Mouse (Mus musculus) B cell, adult 2 months (primary cell): ENCODE measurements around the gene Zfp941.
A peak's percentile ranks its signal among the peaks of the same experiment; 100 is the strongest.

ENCODE experiments used
- DNase-seq, 2 experiments: peaks; one replicate each; pipeline ENCODE4 v3.0.0; 2022

Gene Zfp941

GRCm38 (mm10) chr7:140839556-140839955 lies 17.6 kb upstream of the Zfp941 start:
- DNase-seq: no peak

DNA sequence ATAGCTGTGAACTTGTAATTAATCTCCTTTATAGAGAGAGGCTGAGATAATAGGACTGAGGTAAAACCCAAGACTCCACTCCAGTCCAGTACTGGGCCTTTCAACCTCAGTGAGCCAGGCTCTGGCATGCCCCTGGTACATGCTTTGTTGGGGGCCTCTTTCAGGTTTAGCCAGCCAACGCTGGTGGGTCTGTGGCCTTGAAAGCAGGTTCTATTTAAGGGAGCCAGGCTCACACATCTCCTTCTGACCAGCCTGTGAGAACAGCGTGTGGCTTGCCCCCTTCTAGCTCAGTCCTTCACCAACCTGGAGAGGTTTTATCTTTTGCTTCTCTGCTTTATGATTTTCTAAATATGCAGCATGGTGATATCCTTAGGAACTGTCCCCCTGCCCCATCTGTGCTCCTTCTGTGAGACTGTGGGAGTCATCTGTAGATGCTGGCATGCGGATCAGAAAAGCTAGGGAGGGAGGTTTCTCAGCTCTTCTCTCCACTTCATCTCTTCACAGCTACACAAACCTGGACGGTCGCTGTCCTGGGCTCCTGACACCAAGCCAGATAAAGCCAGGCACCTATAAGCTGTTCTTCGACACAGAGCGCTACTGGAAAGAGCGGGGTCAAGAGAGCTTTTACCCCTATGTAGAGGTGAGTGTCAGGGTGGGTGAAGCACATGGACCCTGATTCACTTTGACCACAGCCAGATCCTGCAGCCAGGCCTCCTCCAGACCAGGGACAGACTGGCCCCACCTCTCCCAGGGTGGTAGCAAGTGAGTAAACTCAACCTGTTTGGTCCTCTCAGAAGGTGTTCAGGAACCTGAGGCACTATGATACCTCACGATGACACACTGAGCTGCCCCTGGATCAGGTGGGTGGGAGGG lies 14.5 kb upstream of the Zfp941 start:
- DNase-seq: no peak

GRCm38 (mm10) chr7:140835758-140836087 lies 13.7 kb upstream of the Zfp941 start:
- no peak for DNase-seq

DNA sequence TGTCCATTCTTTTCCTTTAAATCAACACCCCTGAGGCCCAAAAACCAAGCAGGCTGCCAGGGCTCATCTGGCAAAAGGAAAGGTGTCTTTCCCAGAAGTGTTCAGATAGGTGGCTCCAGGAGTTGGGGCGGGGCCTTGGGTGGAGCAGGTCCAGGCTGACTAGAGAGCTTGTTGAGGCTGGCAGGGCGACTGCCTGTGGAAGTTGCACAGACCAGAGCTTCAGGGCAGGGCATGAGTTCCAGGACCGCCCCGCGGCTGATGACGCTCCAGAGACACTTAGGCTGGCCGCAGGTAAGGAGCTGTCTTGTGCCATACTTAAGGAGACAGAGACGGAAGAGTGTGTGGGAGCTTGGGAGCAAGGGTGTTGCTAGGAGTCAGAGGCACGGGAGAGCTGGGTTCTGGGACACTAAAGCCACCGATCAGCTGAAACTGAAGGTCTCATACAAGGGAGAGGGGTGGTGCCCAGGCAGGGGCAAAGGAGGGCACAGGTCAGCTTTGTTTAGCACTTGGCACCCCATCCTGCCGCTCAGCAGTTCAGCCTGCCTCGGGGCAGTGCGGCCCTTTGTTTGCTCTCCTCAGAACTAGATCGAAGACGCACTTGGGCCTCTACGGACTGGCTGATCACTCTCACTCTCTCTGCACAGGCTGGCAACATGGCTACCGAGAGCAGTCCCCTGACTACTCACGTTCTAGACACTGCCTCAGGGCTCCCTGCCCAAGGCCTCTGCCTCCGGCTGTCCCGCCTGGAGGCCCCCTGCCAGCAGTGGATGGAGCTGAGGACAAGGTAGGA lies 13.2 kb upstream of the Zfp941 start, which contains the start of gene Urah:
Urah (plus strand) TSS at position 51 of the 790 bp plus-strand sequence.
- DNase-seq: no peak

- no peak for DNase-seq
Observed at GRCm38 (mm10) chr7:140833341-140833740, 11.4 kb upstream of the Zfp941 start.

- DNase-seq: no peak
Observed at GRCm38 (mm10) chr7:140831447-140831846, 9.5 kb upstream of the Zfp941 start.

DNA sequence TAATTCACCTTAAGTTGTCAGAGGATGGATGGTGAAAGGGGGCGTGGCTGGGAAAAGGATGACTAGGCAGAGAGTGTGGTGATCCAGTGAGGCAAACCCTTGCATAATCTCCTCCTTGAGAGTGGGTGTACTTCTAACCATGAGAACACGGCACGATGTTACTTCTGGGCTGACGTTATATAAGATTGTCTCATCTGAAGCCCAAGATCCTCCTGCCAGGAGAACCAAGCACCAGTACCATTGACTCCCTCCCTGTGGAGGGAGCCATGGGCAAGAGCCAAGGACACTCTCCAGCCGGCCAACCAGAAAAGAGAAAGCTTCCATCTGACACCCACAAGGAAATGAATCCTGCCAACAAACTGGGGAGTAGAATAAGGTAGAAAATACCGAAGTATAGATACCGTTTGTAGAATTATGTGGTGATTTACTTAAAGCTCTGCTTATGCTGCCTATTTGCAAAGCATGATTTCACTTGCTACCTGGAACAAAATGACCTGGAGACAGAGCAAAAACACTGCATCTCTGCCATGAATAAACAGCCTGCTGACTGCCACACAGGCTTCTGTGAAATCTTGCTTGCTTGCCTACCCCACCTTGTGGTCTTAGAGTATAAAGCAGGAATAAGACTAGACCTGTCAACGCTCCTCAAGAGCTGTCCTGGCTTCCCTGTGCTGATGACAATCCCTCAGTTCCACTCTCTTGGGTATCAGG lies 6.3 kb upstream of the Zfp941 start:
- DNase-seq: no peak

DNA sequence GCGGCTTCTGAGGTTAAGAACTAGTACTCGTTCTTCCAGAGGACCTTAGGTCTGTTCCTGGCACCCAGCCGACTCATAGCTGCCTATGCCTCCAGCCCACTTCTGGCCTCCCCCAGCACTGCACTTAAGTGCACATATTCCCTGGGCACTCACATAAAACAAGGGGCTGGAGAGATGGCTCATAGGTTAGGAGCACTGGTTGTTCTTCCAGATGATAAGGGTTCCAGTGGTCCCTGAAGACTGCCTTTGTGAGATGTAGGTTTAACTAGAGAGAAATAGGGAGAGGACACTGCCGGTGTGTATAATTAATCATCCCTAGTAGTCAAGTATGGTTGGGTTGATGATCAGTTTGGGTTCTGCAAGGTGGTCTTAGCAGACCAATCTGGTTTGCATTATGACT lies 753 bp upstream of the Zfp941 start:
- no peak for DNase-seq

- DNase-seq: no peak
Observed at GRCm38 (mm10) chr7:140821305-140821652, 699 bp downstream of the Zfp941 start.

GRCm38 (mm10) chr7:140820173-140820572 lies 1.8 kb downstream of the Zfp941 start:
- no peak for DNase-seq

- no peak for DNase-seq
Observed at GRCm38 (mm10) chr7:140812850-140813249, 9.1 kb downstream of the Zfp941 start.

DNA sequence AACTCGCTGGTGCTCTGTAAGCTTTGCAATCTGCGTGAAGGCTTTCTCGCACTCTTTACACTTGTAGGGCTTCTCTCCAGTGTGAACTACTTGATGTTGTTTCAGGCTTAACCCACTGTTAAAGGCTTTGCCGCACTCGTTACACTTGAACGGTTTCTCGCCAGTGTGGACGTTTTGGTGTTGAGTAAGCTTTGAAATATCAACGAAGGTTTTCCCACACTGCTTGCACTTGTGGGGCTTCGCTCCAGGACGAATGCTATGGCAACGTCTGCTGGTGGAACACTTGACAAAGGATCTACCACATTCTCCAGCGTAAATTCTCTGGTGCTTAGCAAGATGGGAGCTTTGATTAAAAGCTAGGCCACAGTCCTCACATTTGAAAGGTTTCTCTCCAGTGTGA lies 10.3 kb downstream of the Zfp941 start:
- no peak for DNase-seq

- DNase-seq: no peak
Observed at GRCm38 (mm10) chr7:140810496-140810895, 11.5 kb downstream of the Zfp941 start.

- peak; percentile 22 to 27 for DNase-seq
Observed at GRCm38 (mm10) chr7:140805704-140806103, 16.3 kb downstream of the Zfp941 start.

DNA sequence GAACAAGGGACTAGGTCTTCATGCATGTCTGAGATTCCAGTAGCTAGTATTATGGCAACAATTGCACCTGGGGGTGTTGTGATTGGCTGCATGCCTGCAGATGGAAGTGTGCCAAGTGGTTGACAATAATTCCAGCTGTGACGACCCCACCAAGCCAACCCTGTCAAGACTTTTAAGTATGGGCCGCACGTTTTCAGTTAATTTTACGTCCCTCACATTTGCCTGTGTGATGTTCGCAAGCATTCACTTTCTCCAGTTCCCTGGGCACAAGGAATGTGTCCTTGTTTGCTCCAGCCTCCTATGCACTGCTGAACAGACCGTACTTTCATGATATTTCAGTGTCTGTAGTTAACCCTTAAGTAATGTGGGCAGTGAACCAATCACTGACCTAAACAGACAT lies 19.3 kb downstream of the Zfp941 start:
- DNase-seq: no peak

- DNase-seq: no peak
Observed at GRCm38 (mm10) chr7:140798212-140798611, 23.8 kb downstream of the Zfp941 start.

- no peak for DNase-seq
Observed at GRCm38 (mm10) chr7:140797619-140798018, 24.4 kb downstream of the Zfp941 start.

DNA sequence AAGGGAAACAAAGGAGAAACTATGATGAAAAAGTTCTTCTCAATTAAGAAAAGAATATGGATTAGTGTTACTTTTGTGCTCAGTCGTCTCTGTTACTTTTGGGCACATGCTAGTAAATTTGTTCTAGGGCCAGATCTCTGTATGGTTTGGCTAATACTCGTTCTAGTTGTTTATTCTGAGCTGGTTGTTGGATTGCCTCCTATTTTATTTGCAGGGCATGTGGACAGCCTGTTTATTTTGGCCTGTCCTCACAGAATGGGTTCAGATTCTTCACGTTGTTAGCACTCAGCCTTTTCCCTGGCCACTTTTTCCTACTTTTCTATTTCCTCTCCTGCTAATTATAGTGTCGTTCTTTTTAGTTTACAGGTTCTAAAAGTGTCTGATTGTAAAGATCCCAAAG lies 28.4 kb downstream of the Zfp941 start:
- no peak for DNase-seq

DNA sequence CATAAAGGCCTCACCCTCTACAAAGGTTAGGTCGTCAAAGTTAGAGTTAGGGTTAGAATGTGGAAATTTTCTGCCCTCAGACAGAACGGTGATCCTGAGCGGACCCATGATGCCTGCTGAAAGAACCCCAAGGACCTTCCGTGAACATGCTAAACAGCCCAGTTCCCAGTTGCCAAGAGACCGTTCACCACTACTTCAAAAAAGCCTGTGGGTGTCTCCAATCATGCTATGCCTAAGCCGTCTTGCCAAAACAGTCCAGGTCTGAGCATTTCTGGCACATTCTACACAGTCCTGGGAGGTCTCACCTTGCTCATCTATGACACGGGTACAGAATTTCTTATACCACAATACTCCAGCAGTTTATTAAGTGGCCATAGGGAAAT lies 33.9 kb downstream of the Zfp941 start:
- DNase-seq: no peak

DNA sequence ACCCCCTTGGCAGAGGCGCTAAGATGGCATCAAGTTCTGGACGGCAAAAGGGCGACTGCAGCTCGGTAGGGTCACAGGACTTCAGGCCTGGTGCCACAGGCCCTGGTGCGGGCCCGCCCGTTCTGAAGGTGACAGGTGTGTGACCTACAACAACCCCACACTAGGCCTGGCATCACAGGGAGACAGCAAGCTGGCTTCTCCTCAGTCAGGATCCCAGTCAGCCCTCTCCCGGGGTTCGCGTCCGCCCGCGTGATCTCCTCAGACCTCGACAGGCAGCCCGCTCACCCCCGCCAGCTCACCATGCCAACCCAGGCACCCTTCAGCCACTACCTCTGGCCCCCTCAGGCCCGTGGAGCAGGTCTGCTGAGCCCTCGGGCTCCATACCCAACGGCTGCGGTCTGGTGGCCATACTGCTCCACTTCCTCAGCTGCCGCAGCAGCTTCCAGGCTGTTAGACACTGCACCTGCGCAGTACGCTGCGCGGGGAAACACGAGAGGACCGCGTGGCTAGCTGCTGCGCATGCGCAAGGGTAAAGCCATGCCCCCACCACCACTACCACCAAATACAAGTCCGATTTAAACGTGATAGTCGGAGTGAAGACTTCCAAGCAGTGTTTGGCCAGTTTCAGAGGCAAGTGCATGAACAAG lies 34.4 kb downstream of the Zfp941 start, which contains the start of gene Syce1:
Syce1 (minus strand) TSS at position 447 of the 647 bp plus-strand sequence.
- DNase-seq: no peak

DNA sequence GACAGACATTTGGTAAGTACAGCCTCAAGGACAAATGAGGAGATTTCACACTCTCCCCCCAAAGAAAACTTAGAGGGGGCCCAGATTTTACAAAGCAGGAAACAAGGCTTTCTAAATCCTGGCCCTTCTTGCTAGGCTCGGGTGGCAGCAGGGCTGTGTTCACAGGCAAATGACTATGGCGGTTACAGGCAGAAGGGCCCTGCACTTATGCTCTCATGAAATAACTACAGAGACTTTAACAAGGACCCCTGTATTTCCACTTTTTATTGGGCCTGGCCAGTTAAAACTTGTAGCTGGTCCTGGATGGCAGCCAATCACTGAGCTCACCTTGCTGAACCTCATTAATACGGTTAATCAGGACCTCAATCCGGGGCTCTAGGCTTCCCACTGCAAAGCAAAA lies 41.4 kb downstream of the Zfp941 start:
- DNase-seq: no peak

DNA sequence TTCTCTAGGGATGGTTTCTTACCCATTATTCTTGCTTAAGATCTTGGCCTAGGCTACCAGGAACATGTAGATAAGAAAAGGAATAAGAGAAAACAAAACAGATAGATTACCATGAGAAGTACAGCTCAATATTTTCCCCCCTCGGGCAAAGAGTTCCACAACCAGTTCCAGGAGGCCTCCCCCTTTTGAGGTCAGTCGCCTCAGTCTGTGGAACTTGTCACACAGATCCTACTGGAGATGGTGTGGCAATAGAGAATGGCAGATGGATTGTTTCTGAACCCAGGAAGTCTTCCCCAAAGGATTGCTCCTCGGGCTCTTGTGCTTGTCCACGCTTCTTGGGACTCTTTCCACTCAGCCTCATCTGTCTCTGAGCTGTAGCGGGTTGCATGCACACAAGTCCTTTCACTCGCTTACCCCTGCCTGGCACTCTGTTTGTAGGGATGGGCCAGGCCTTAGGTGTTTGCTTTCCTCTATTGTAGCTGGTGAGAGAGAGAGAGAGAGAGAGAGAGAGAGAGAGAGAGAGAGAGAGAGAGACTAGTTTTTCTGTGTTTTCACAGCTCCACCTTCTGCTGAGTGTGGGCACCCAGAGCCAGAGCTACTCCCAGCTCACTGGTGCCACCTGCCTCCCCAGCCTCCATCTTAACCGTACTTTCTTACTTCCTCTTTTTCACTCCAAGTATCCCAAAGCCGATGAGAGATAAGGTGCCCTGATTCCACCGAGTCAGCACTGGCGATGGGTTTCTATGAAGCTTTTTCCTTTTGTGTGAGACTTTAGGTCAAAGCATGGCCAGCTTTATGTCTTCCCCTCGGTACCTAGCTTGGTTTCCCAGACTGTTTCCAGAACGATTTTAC lies 55.9 kb downstream of the Zfp941 start:
- no peak for DNase-seq
